Mouse (Mus musculus) c-Kit-negative CD71-positive TER-119-positive erythroid progenitor cells, embryonic 14.5 days (primary cell): Measurements from ENCODE around the gene Trpm8.

Source experiments
- DNase-seq: peaks from one replicate; pipeline ENCODE4 v3.0.0-alpha.2; 2013; ENCODE audit warnings: low read depth, low spot score

Trpm8 gene

DNA sequence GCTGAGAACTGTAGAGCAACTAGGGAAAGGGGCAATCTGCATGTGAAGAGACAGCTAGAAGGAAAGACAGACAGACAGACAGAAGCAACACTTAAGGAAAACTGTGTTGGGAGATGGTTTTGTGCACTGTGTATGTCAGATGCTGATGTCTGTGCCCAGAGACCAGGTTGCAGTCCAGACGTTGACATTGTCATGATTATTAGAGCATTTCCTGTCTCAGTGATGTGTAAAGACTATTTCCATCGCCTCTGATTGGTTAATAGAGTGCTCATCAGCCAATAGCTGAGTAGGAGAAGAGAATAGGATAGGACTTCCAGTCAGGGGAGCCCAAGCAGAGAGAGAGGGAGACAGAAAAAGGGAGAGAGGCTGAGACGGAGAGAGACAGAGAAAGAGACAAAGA, 155.1 kb downstream of the Trpm8 start:
- DNase-seq, result no peak

DNA sequence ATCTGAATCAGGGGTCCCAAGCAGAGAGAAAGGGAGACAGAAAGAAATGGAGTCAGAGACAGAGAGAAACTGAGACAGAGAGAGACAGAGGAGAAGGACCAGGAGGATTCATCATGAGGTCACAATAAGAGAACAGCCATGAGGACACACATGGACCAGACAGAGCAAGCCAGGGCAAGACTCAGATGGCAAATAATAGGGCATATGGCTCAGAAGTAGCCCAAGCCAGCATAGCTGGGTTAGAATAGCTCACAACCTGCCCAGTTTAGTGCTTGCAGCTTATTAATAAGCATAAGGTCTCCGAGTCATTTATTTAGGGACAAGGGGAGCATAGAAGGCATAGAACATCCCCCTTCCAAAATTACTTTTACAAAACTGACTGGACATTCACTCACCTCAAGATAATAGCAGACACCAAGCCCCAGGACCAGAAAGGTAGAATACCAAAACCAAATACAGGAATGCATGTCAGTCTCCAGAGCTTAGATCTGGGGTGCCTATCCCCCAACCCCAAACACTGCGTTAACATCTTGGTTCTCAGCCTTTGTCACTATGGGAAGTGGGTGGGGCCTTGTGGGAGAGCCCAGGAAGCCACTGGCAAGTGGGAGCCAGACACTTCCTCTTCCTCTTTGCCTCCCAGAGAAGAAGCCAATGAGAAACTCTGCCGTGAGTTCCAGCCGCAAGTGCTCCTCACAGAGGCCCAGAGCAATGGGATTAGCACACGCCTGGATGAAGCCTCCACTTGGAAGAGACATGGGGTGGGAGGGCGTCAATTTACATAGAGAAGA, 155.8 kb downstream of the Trpm8 start:
- DNase-seq, result no peak

GRCm38 (mm10) chr1:88434057-88434456, 156.6 kb downstream of the Trpm8 start:
- no peak for DNase-seq

GRCm38 (mm10) chr1:88437206-88438126, 160.0 kb downstream of the Trpm8 start:
- DNase-seq, result no peak
